Mouse (Mus musculus): ENCODE measurements around the gene Fxyd1. TPM values are rescaled to one million over a fixed set of nuclear protein-coding genes. Genes with fewer than 3 reads are reported as not detected.

Gene Fxyd1
- polyA plus RNA-seq, 1 experiment: 156 TPM

DNA sequence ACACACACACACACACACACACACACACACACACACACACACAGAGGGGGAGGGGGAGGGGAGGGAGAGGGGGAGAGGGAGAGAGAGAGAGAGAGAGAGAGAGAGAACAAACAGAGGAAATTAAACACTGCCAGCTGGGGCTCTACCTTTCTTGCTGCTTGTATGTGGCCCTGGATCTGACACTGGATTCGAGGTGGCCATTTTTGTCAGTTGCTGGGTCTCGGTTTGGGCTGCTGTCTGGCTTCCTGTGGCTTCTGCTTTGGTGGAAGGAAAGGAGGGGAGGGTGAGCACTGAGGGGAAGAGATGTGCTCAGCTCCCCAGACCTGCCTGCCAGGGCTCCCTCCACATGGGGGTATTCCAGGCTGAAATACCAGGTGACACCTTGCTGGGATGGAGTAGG lies 19.3 kb downstream of the Fxyd1 start:
- no peak for TF ChIP-seq POLR2A (IDR thresholded peaks at IDR 0.05; ENCODE audit: extremely low read depth, insufficient read depth, low read length)
- TF ChIP-seq CTCF (IDR thresholded peaks at IDR 0.05; ENCODE audit: extremely low read depth, insufficient read depth, low read length): no peak
- Histone ChIP-seq H3K4me3 (ENCODE audit: insufficient read depth, low read length) (no peak overlapping the region), H3K4me1 (ENCODE audit: control insufficient read depth, insufficient read depth, low read length) (no peaks in the 10 kb centered on the region), H3K27ac (ENCODE audit: insufficient read depth, low read length) (no peak overlapping the region)

DNA sequence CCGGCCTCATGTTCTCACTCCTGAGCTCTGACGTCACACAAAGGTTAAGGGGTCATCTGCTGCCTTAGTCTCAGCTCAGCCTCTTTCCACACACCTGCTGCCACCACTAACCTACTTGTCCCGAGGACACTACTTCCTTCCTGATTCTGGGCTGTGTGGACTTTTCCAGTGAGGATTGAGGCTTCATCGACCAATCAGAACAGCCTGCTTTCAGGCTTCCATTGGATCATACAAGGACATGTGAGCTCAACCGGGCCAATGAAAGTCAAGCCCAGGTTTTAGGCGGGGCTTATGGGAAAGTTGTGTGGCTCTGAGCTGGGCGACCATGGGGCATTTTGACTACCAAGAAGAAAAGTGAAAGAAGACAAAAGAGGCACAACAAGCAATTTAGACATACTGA lies 20.1 kb downstream of the Fxyd1 start:
- H3K4me3 ChIP-seq (ENCODE audit: insufficient read depth, low read length): no peak overlapping the region
- H3K27ac ChIP-seq (ENCODE audit: insufficient read depth, low read length): no peak overlapping the region
- no peaks in the 10 kb centered on the region for H3K4me1 ChIP-seq (ENCODE audit: control insufficient read depth, insufficient read depth, low read length)
- TF ChIP-seq CTCF (IDR thresholded peaks at IDR 0.05; ENCODE audit: extremely low read depth, insufficient read depth, low read length): no peak
- no peak for TF ChIP-seq POLR2A (IDR thresholded peaks at IDR 0.05; ENCODE audit: extremely low read depth, insufficient read depth, low read length)

DNA sequence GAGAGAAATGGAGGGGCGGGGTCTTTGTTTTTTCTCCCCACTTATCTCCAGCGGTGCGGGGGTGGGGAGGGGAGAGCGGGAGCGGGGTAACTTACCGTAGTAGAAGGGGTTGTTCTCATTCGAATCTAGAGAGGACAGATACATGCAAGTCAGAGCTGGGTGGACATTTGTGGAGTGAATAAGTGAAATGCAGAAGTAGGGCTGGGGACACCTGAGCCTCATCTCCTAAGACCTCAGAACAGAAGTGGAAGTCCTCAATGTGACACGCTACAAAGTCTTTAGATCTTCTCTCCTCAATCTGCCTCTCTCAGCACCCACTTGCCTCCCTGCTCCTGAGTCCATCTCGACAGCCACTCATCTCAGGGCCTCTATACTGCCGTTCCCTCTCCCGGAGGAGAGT lies 21.7 kb downstream of the Fxyd1 start:
- no peak for TF ChIP-seq POLR2A (IDR thresholded peaks at IDR 0.05; ENCODE audit: extremely low read depth, insufficient read depth, low read length)
- TF ChIP-seq CTCF (IDR thresholded peaks at IDR 0.05; ENCODE audit: extremely low read depth, insufficient read depth, low read length): no peak
- Histone ChIP-seq H3K4me3 (ENCODE audit: insufficient read depth, low read length) (no peak overlapping the region), H3K27ac (ENCODE audit: insufficient read depth, low read length) (no peak overlapping the region), H3K4me1 (ENCODE audit: control insufficient read depth, insufficient read depth, low read length) (no peaks in the 10 kb centered on the region)

DNA sequence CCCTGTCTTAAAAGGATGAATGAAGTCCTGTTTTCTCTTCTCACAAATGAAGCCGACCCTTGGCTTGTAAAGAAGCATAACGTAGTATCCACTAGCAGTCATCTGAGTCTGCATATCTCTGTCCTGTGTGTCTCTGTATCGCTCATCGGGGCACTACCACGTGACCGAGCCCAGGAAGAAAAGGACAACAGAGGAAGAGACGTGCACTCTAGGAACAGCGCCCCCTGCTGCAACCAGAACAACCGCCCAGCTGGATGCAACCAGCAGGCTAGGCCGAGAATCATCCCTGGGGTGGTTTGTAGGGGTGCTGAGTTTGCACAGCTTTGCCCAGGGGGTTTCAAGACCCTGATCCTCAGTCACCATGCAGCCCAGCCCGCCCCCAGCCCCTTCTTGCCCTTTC lies 22.2 kb downstream of the Fxyd1 start:
- no peak overlapping the region for H3K4me3 ChIP-seq (ENCODE audit: insufficient read depth, low read length)
- TF ChIP-seq CTCF (IDR thresholded peaks at IDR 0.05; ENCODE audit: extremely low read depth, insufficient read depth, low read length) (0 out of 2 replicates have a peak, but pooled peaks have one; percentile 19), POLR2A (IDR thresholded peaks at IDR 0.05; ENCODE audit: extremely low read depth, insufficient read depth, low read length) (no peak)
- H3K4me1 ChIP-seq (ENCODE audit: control insufficient read depth, insufficient read depth, low read length): no peaks in the 10 kb centered on the region
- H3K27ac ChIP-seq (ENCODE audit: insufficient read depth, low read length): no peak overlapping the region

DNA sequence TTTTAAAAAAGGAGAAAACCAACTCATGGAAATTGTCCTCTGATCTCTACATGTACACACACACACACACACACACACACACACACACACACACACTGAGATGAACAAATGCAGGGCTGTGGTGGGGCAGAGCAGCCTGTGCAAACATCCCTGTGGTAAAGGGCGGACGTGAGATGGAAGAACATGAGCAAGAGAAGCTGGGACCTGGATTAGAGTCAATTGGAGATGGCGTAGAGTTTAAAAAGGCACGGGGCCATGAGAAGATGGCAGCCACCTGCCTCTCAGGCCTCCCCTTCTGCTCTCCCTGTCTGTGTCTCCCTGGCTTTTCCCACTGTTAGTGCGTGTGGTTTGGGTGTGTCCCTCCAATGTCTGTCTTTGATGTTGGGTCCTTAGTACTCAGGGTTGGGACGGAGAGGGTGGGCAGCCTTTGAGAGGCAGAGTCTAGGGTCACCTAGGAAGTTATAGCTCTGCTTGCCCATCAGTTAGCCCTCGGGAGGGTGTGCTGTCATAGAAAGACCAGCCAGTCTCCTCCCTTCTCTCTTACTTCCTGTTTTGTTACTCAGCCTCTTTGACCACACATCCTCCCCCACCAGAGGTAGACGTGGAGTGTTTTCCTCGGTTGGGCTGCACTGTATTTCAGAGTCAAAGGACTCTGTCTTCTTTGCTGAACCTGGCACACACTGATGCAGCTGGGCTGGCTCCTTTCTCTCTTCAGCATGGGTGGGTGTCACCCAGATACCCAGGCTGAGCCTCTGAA lies 23.4 kb downstream of the Fxyd1 start:
- Histone ChIP-seq H3K4me1 (ENCODE audit: control insufficient read depth, insufficient read depth, low read length) (no peaks in the 10 kb centered on the region), H3K4me3 (ENCODE audit: insufficient read depth, low read length) (no peak overlapping the region), H3K27ac (ENCODE audit: insufficient read depth, low read length) (no peak overlapping the region)
- TF ChIP-seq CTCF (IDR thresholded peaks at IDR 0.05; ENCODE audit: extremely low read depth, insufficient read depth, low read length) (no peak), POLR2A (IDR thresholded peaks at IDR 0.05; ENCODE audit: extremely low read depth, insufficient read depth, low read length) (no peak)

DNA sequence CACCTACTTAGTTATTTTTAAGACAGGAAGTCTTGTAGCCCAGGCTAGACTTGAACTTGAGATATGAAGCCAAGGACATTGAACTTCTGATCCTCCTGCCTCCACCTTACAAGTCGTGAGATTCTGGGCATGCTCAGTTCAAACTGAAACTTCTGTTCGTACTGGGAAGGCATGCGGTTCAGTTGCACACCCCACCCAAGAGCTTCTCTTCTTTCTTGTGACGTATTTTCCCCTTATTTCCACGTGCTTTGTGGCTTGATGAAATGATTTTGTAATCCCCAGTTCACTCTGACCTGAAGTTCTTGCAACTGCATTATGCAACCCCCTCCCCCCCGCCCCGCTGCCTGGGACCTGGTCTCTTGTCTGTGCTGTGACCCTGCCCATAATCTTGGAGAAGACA lies 25.3 kb downstream of the Fxyd1 start:
- H3K4me3 ChIP-seq (ENCODE audit: insufficient read depth, low read length): no peak overlapping the region
- no peak overlapping the region for H3K27ac ChIP-seq (ENCODE audit: insufficient read depth, low read length)
- TF ChIP-seq CTCF (IDR thresholded peaks at IDR 0.05; ENCODE audit: extremely low read depth, insufficient read depth, low read length) (no peak), POLR2A (IDR thresholded peaks at IDR 0.05; ENCODE audit: extremely low read depth, insufficient read depth, low read length) (no peak)
- no peaks in the 10 kb centered on the region for H3K4me1 ChIP-seq (ENCODE audit: control insufficient read depth, insufficient read depth, low read length)

DNA sequence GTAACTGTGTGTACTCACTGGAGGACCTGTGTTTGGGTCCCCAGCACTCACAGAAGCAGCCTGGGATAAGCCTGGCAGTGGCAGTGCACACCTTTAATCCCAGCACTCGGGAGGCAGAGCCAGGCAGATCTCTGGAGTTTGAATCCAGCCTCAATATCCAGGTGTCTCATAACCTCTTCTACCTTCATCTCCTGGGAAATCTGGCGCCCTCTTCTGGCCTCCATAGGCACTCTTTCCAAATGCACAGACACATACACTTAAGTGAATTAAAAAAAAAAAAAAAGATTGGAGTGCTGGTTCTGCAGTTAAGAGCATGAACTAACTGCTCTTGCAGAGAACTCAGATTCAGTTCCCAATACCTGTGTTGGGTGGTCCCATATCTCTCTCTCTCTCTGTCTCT lies 26.3 kb downstream of the Fxyd1 start:
- TF ChIP-seq POLR2A (IDR thresholded peaks at IDR 0.05; ENCODE audit: extremely low read depth, insufficient read depth, low read length) (no peak), CTCF (IDR thresholded peaks at IDR 0.05; ENCODE audit: extremely low read depth, insufficient read depth, low read length) (no peak)
- no peaks in the 10 kb centered on the region for H3K4me1 ChIP-seq (ENCODE audit: control insufficient read depth, insufficient read depth, low read length)
- H3K27ac ChIP-seq (ENCODE audit: insufficient read depth, low read length): no peak overlapping the region
- H3K4me3 ChIP-seq (ENCODE audit: insufficient read depth, low read length): no peak overlapping the region

DNA sequence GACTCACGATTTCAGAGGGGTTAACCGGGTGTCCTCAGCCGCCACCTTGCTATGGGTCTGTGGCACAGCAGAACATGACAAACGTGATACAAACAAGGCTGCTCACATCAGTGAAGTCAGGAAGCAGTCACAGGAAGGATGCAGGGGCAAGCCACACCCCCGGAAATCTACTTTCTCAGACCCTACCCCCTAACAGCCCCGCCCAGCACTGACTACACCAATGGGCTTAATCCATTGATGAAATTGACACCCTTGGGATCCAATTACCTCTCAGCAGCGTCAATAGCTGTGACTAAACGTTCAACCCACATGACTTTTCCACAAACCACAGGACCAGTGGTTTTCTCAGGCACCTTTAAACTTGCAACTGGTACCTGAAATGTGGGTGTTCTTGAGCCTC lies 28.4 kb downstream of the Fxyd1 start:
- H3K4me3 ChIP-seq (ENCODE audit: insufficient read depth, low read length): no peak overlapping the region
- no peaks in the 10 kb centered on the region for H3K4me1 ChIP-seq (ENCODE audit: control insufficient read depth, insufficient read depth, low read length)
- no peak for TF ChIP-seq POLR2A (IDR thresholded peaks at IDR 0.05; ENCODE audit: extremely low read depth, insufficient read depth, low read length)
- TF ChIP-seq CTCF (IDR thresholded peaks at IDR 0.05; ENCODE audit: extremely low read depth, insufficient read depth, low read length): no peak
- no peak overlapping the region for H3K27ac ChIP-seq (ENCODE audit: insufficient read depth, low read length)

DNA sequence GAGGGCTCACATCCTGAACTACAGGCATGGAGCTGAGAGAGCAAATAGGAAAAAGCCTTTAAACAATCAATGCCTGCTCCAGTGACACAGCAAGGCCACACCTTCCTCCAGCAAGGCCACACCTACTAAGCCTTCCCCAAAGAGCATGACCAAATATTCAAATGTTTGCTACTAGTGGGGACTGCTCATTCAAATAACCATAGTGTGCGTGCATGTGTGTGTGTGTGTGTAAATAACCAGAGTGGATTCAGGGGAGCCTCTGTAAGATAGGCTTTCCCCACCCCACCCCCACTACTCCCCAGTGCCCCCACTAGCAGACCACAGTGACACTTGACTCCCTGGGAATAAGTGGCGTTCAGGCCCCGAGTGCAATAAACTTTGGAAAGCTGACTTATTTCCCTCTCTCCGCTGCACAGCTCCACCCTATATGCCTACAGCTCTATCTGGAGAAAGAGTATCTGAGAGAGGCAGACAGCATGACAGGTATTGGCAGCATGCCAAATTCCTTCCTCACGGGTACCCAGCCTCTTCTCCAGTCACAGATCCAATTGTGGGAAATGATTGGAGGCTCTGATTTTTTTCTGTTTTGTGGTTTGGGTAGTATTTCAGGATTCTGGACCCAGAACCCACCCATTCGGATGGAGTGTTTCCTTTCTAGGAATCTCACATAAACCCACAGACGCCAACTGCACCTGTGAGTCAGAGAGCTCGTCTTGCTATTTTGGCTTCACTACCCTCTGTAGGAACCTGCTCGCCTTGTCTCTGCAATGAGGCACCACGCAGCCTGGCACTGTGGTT lies 39.7 kb downstream of the Fxyd1 start:
- Histone ChIP-seq H3K4me1 (ENCODE audit: control insufficient read depth, insufficient read depth, low read length) (peaks cover 2% of the 10 kb centered on the region; the same call in 1 of the 2 replicates), H3K4me3 (ENCODE audit: insufficient read depth, low read length) (no peak overlapping the region), H3K27ac (ENCODE audit: insufficient read depth, low read length) (no peak overlapping the region)
- TF ChIP-seq CTCF (IDR thresholded peaks at IDR 0.05; ENCODE audit: extremely low read depth, insufficient read depth, low read length): no peak
- no peak for TF ChIP-seq POLR2A (IDR thresholded peaks at IDR 0.05; ENCODE audit: extremely low read depth, insufficient read depth, low read length)

DNA sequence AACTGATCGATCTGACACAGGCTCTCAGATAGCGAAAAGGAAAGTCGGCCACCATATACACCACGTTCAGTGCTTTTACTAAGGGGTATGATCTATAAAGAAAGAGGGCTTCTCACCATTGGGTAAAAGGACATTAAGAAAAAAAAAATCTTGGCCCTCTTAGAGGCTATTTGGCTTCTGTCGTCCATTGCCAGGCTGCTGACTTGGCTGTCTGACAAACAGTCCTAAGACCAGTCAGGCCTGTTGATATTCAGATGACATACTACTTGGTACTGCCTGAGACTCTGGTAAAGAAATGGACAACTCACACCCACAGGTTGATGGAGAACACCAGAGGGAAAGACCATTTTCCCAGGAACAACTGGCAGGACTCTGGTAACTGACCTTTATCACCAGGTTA lies 44.0 kb downstream of the Fxyd1 start:
- no peak for TF ChIP-seq POLR2A (IDR thresholded peaks at IDR 0.05; ENCODE audit: extremely low read depth, insufficient read depth, low read length)
- TF ChIP-seq CTCF (IDR thresholded peaks at IDR 0.05; ENCODE audit: extremely low read depth, insufficient read depth, low read length): no peak
- Histone ChIP-seq H3K27ac (ENCODE audit: insufficient read depth, low read length) (no peak overlapping the region), H3K4me1 (ENCODE audit: control insufficient read depth, insufficient read depth, low read length) (peaks cover 2% of the 10 kb centered on the region; the same call in 1 of the 2 replicates), H3K4me3 (ENCODE audit: insufficient read depth, low read length) (no peak overlapping the region)
